Mouse (Mus musculus): ENCODE measurements around the gene Mapkap1. TPM values are rescaled to one million over a fixed set of nuclear protein-coding genes. Genes with fewer than 3 reads are reported as not detected.

Gene Mapkap1
- polyA plus RNA-seq, 1 experiment from 2014 or later = 95.9 TPM

GRCm38 (mm10) chr2:34515263-34515662 is 108.7 kb downstream of the Mapkap1 start:
- WGBS = 95% methylated on average over 5 of the region's 5 CpGs

GRCm38 (mm10) chr2:34518083-34518482 is 111.5 kb downstream of the Mapkap1 start:
- no peak for ATAC-seq (ENCODE audit: insufficient number of reproducible peaks, low FRiP score, low TSS enrichment, low read depth)

More at GRCm38 (mm10) chr2:34515263-34515662, 108.7 kb downstream of the Mapkap1 start:
- Histone ChIP-seq H3K9ac (no peak overlapping the region), H3K4me1 (no peaks in the 10 kb centered on the region), H3K4me3 (no peak overlapping the region), H3K36me3 (0 out of 2 replicates have a peak, but pooled peaks cover 2% of the 10 kb centered on the region), H3K27me3 (no peaks in the 10 kb centered on the region), H3K9me3 (no peaks in the 10 kb centered on the region), H3K27ac (no peak overlapping the region), H3K4me2 (no peak overlapping the region)
- no peak for ATAC-seq (ENCODE audit: insufficient number of reproducible peaks, low FRiP score, low TSS enrichment, low read depth)

GRCm38 (mm10) chr2:34518526-34518925 is 112.0 kb downstream of the Mapkap1 start:
- no peak overlapping the region for H3K4me2 ChIP-seq
- ATAC-seq (ENCODE audit: insufficient number of reproducible peaks, low FRiP score, low TSS enrichment, low read depth) = no peak

More at GRCm38 (mm10) chr2:34518083-34518482, 111.5 kb downstream of the Mapkap1 start:
- no peak overlapping the region for H3K27ac ChIP-seq
- no peaks in the 10 kb centered on the region for H3K9me3 ChIP-seq
- H3K36me3 ChIP-seq = 0 out of 2 replicates have a peak, but pooled peaks cover 9% of the 10 kb centered on the region
- no peak overlapping the region for H3K4me3 ChIP-seq
- H3K4me1 ChIP-seq = no peaks in the 10 kb centered on the region
- H3K4me2 ChIP-seq = no peak overlapping the region
- no peak overlapping the region for H3K9ac ChIP-seq
- no peaks in the 10 kb centered on the region for H3K27me3 ChIP-seq
- WGBS = 83% methylated on average over 2 of the region's 2 CpGs

DNA sequence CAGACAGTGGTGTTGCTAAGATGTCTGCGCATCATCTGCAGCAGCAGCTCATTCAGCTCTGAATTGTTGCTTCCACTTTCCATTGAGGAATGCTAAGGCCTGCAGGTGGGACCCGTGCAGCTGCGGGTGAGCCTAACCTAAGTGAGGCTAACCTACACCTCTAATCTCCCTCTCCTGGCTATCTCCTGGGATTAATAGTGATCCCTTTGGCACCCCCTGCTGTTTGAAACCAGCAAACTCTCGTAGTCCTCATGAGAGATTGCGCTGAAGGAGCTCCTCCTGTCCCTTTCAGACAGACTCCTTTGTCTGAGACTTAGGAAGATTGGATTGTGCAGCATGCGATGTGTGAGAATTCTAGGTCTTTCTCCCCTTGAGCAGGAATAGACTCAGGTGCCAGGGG is 113.0 kb downstream of the Mapkap1 start:
- H3K27me3 ChIP-seq = no peaks in the 10 kb centered on the region
- no peak overlapping the region for H3K9ac ChIP-seq
- H3K9me3 ChIP-seq = no peaks in the 10 kb centered on the region
- ATAC-seq (ENCODE audit: insufficient number of reproducible peaks, low FRiP score, low TSS enrichment, low read depth) = no peak
- WGBS = 60% methylated on average over 6 of the region's 6 CpGs
- no peak overlapping the region for H3K4me3 ChIP-seq
- H3K36me3 ChIP-seq = 0 out of 2 replicates have a peak, but pooled peaks cover 9% of the 10 kb centered on the region
- H3K27ac ChIP-seq = no peak overlapping the region
- no peaks in the 10 kb centered on the region for H3K4me1 ChIP-seq
- no peak overlapping the region for H3K4me2 ChIP-seq

More at GRCm38 (mm10) chr2:34518526-34518925, 112.0 kb downstream of the Mapkap1 start:
- no peak overlapping the region for H3K9ac ChIP-seq
- 0 out of 2 replicates have a peak, but pooled peaks cover 9% of the 10 kb centered on the region for H3K36me3 ChIP-seq
- H3K27me3 ChIP-seq = no peaks in the 10 kb centered on the region
- no peak overlapping the region for H3K4me3 ChIP-seq
- no peaks in the 10 kb centered on the region for H3K4me1 ChIP-seq
- H3K9me3 ChIP-seq = no peaks in the 10 kb centered on the region
- no peak overlapping the region for H3K27ac ChIP-seq
- 83% methylated on average over 5 of the region's 5 CpGs for WGBS

DNA sequence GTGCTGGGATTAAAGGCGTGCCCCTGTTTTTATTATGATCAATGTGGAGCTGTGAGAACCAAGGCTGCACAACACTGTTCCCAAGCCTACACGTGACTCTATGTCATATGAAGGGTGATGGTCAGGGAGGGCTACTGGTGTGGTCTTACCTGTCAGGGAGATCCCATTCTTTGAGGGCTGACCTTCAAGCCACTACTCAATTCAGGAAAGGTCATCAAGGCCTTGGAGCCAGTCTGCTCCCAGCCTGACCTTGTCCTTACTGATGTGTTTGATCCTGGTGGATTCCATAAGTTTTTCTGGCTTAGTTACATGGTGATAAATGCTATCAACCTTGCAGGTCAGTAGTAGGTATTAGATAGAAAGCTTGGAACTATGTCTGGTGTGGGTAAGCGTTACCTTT is 114.8 kb downstream of the Mapkap1 start:
- Histone ChIP-seq H3K27me3 (no peaks in the 10 kb centered on the region), H3K36me3 (0 out of 2 replicates have a peak, but pooled peaks cover 9% of the 10 kb centered on the region), H3K27ac (no peak overlapping the region), H3K4me2 (no peak overlapping the region), H3K9me3 (no peaks in the 10 kb centered on the region), H3K4me3 (no peak overlapping the region), H3K4me1 (peaks cover 9% of the 10 kb centered on the region), H3K9ac (no peak overlapping the region)
- ATAC-seq (ENCODE audit: insufficient number of reproducible peaks, low FRiP score, low TSS enrichment, low read depth) = no peak
- WGBS = 83% methylated on average over 3 of the region's 3 CpGs

DNA sequence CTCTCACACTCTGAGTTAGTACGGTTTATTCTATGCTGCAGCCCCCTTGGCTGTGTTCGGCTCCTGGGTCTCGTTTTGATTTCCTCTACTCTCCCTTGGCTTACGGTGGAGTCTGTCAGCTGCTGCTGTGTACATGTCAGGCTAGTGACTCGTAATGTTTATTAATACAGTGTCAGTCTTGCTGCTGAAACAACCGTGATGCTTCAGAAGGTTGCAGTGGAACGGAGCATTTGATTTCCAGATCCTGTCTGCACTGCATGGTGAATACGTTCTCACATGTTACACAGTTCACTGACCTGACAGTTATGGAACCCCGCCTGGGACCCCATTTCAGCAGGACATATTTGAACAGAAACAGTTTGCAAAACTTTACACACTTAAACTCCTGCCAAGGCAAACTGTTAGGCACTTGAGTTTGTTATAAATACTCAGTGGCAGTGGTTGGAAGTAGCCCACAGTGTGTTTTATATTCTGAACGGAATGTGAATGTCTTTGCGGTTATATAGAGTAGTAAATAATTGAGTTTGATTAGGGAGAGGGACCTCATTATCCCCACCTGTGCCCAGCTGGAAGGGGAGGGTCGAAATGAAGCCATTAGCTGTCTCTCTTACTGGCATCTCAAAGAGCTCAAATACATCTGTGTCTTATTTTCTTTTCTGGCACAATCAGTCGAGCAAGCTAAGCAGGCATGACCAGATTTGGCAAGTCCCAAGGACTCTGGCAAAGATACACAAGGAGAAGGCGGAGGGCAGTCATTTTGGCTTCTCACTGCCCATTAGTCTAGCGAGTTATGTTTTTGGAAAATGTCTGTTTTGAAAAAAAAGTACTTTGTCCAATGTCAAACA is 120.2 kb downstream of the Mapkap1 start:
- Histone ChIP-seq H3K27ac (peak overlapping the region; percentile 76), H3K4me2 (peak overlapping the region; percentile 4; the same call in 1 of the 2 replicates), H3K4me3 (no peak overlapping the region), H3K36me3 (no peaks in the 10 kb centered on the region), H3K9me3 (no peaks in the 10 kb centered on the region), H3K4me1 (peaks cover 41% of the 10 kb centered on the region), H3K9ac (no peak overlapping the region), H3K27me3 (no peaks in the 10 kb centered on the region)
- WGBS = 18% methylated on average over 15 of the region's 15 CpGs
- ATAC-seq (ENCODE audit: insufficient number of reproducible peaks, low FRiP score, low TSS enrichment, low read depth) = peak; percentile 70

- Histone ChIP-seq H3K4me2 (no peak overlapping the region), H3K4me1 (peaks cover 52% of the 10 kb centered on the region), H3K27me3 (no peaks in the 10 kb centered on the region), H3K4me3 (no peak overlapping the region), H3K36me3 (no peaks in the 10 kb centered on the region), H3K9me3 (no peaks in the 10 kb centered on the region), H3K9ac (no peak overlapping the region), H3K27ac (no peak overlapping the region)
- ATAC-seq (ENCODE audit: insufficient number of reproducible peaks, low FRiP score, low TSS enrichment, low read depth) = no peak
Observed at GRCm38 (mm10) chr2:34528491-34528890, 121.9 kb downstream of the Mapkap1 start.

GRCm38 (mm10) chr2:34530042-34530441 is 123.5 kb downstream of the Mapkap1 start:
- Histone ChIP-seq H3K4me3 (no peak overlapping the region), H3K9me3 (no peaks in the 10 kb centered on the region), H3K9ac (no peak overlapping the region), H3K4me2 (no peak overlapping the region), H3K27me3 (no peaks in the 10 kb centered on the region; the same call in 1 of the 2 replicates), H3K27ac (no peak overlapping the region), H3K4me1 (peaks cover 55% of the 10 kb centered on the region), H3K36me3 (no peaks in the 10 kb centered on the region)
- WGBS = 51% methylated on average over 3 of the region's 3 CpGs
- no peak for ATAC-seq (ENCODE audit: insufficient number of reproducible peaks, low FRiP score, low TSS enrichment, low read depth)

DNA sequence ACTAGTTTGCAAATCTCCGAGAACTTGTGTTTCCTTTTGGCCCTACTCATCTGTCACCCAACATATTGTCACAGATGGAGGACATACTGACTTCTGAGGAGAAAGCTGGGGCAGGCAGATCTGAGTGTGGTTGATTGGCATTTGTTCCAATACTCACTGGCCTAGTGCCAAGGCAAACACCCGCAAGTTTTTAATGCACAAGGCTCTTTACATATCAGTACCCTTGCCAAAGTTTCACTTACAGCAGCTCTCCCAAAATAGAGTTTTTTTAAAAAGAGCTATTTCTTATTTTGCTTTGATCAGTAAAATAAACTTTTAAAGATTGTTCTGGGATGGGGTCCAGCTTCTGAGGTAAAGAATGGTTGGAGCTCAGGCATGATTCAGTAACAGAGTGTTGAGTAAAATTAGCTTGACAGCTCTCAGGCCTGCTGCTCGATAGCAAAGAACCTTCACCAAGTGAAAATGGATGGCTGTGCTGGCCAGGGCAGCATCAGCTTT is 125.3 kb downstream of the Mapkap1 start:
- Histone ChIP-seq H3K4me1 (peaks cover 45% of the 10 kb centered on the region), H3K27ac (peak overlapping the region; percentile 51; the same call in 1 of the 2 replicates), H3K9me3 (no peaks in the 10 kb centered on the region), H3K9ac (no peak overlapping the region), H3K27me3 (no peaks in the 10 kb centered on the region; the same call in 1 of the 2 replicates), H3K36me3 (no peaks in the 10 kb centered on the region), H3K4me3 (no peak overlapping the region), H3K4me2 (peak overlapping the region; percentile 22; the same call in 1 of the 2 replicates)
- WGBS = 19% methylated on average over 3 of the region's 3 CpGs
- ATAC-seq (ENCODE audit: insufficient number of reproducible peaks, low FRiP score, low TSS enrichment, low read depth) = peak; percentile 67; the same call in 1 of the 2 replicates

DNA sequence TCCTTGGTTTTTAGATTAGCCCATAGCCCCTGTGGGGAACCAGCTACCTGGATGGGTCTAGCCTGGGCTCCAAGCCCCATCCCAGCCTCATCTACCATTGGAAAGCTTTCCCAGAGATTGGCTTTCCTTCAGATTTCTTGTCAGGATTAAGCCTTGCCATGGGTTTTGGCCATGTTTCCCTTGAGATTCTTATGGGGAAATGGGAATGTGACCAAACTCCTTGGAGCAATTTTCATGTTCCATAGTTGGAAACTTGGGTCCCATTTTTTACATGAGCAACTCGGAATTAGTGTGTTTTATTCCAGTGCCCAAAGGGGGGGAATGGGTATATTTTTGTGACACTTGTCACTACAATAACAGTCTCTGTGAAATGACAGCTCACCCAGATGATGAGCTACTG is 125.8 kb downstream of the Mapkap1 start:
- Histone ChIP-seq H3K27me3 (no peaks in the 10 kb centered on the region; the same call in 1 of the 2 replicates), H3K27ac (no peak overlapping the region), H3K4me3 (no peak overlapping the region), H3K4me1 (peaks cover 39% of the 10 kb centered on the region), H3K4me2 (no peak overlapping the region), H3K36me3 (no peaks in the 10 kb centered on the region), H3K9ac (no peak overlapping the region), H3K9me3 (no peaks in the 10 kb centered on the region)
- ATAC-seq (ENCODE audit: insufficient number of reproducible peaks, low FRiP score, low TSS enrichment, low read depth) = no peak
- 72% methylated on average over 1 of the region's 1 CpGs for WGBS

- Histone ChIP-seq H3K27ac (no peak overlapping the region), H3K9me3 (no peaks in the 10 kb centered on the region), H3K27me3 (no peaks in the 10 kb centered on the region; the same call in 1 of the 2 replicates), H3K4me2 (no peak overlapping the region), H3K4me3 (no peak overlapping the region), H3K9ac (no peak overlapping the region), H3K36me3 (no peaks in the 10 kb centered on the region), H3K4me1 (peaks cover 40% of the 10 kb centered on the region)
- ATAC-seq (ENCODE audit: insufficient number of reproducible peaks, low FRiP score, low TSS enrichment, low read depth) = no peak
Observed at GRCm38 (mm10) chr2:34533281-34533680, 126.7 kb downstream of the Mapkap1 start.

DNA sequence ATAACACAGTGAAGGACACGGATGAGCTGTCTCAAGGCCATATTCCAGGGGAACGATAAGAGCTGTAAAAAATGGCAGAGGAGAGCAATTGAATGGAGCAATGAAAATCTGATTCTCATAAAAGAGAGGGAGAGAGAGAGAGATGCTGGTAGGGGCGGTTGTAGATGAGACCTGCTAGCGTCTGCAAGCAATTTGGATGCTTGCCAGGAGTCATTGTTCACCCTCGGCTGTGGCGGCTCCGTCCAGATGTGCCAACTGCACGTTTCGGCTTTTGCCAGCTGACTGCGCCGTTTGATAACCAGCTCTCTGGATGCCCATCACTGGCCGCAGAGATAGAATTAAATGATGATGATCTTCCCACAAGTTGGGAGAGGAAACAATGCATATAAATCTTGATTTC is 128.4 kb downstream of the Mapkap1 start:
- 32% methylated on average over 12 of the region's 12 CpGs for WGBS

More for the DNA sequence above, 128.4 kb downstream of the Mapkap1 start:
- no peak for ATAC-seq (ENCODE audit: insufficient number of reproducible peaks, low FRiP score, low TSS enrichment, low read depth)
- no peak overlapping the region for H3K27ac ChIP-seq
- H3K4me1 ChIP-seq = peaks cover 38% of the 10 kb centered on the region
- H3K9me3 ChIP-seq = no peaks in the 10 kb centered on the region
- H3K9ac ChIP-seq = no peak overlapping the region
- no peaks in the 10 kb centered on the region for H3K36me3 ChIP-seq
- H3K4me2 ChIP-seq = no peak overlapping the region
- no peaks in the 10 kb centered on the region; the same call in 1 of the 2 replicates for H3K27me3 ChIP-seq
- no peak overlapping the region for H3K4me3 ChIP-seq
